In genomic region chr7:45328841-45329475, GRCm38 (mm10) we compare ENCODE assay signal across 23 mouse cellular contexts. TPM values are rescaled to one million over a fixed set of nuclear protein-coding genes. Genes with fewer than 3 reads are reported as not detected.
DNase-seq lines count a peak whose midpoint lies in the region; ATAC-seq lines count a peak whose summit lies in the region.
"Had no signal": no experiment of that assay in that cellular context is flagged by ENCODE, and none has a peak within 500 bp of the region (broad histone marks: within the 10 kb centered on the region; RNA-seq: fewer than 3 reads in every experiment).

No protein-coding gene starts in this region.

- H3K4me3 ChIP-seq in embryonic facial prominence, embryonic 13.5 days: no peak overlapping the region
- no peak overlapping the region for H3K4me3 ChIP-seq in embryonic facial prominence, embryonic 10.5 days
- no peak overlapping the region for H3K4me3 ChIP-seq in heart, embryonic 11.5 days (ENCODE audit: low read depth, low read length)
- H3K4me3 ChIP-seq in heart, embryonic 13.5 days: no peak overlapping the region
- H3K4me3 ChIP-seq: liver, embryonic 13.5 days; lung, embryonic 15.5 days had no signal

- peak overlapping the region; percentile 23; the same call in 1 of the 2 replicates for H3K27ac ChIP-seq in embryonic facial prominence, embryonic 13.5 days
- H3K27ac ChIP-seq in embryonic facial prominence, embryonic 10.5 days (replicated peaks): no peak overlapping the region
- H3K27ac ChIP-seq in heart, embryonic 11.5 days (ENCODE audit: low read depth, low read length): peak overlapping the region; percentile 85
- peak overlapping the region; percentile 92 for H3K27ac ChIP-seq in heart, embryonic 13.5 days (replicated peaks)
- H3K27ac ChIP-seq: liver, embryonic 13.5 days; lung, embryonic 15.5 days had no signal

- no peaks in the 10 kb centered on the region for H3K27me3 ChIP-seq in embryonic facial prominence, embryonic 13.5 days
- peaks cover 9% of the 10 kb centered on the region for H3K27me3 ChIP-seq in embryonic facial prominence, embryonic 10.5 days (replicated peaks; ENCODE audit: low read depth, poor library complexity, severe bottlenecking)
- H3K27me3 ChIP-seq in heart, embryonic 11.5 days (ENCODE audit: control insufficient read depth, insufficient read depth, low read length): no peaks in the 10 kb centered on the region
- H3K27me3 ChIP-seq in heart, embryonic 13.5 days (replicated peaks): no peaks in the 10 kb centered on the region
- H3K27me3 ChIP-seq: lung, embryonic 15.5 days had no signal

- 76% methylated on average over 13 of the region's 13 CpGs for WGBS in embryonic facial prominence, embryonic 13.5 days
- 83% methylated on average over 13 of the region's 13 CpGs for WGBS in embryonic facial prominence, embryonic 10.5 days
- 64% methylated on average over 13 of the region's 13 CpGs for WGBS in heart, embryonic 11.5 days (ENCODE audit: insufficient replicate concordance)
- 52% methylated on average over 13 of the region's 13 CpGs for WGBS in heart, embryonic 13.5 days

- ATAC-seq in embryonic facial prominence, embryonic 13.5 days (ENCODE audit: insufficient number of reproducible peaks, insufficient read depth, low FRiP score, low TSS enrichment, low read depth): no peak
- no peak for ATAC-seq in heart, embryonic 11.5 days (replicated peaks; ENCODE audit: insufficient number of reproducible peaks, low FRiP score, low TSS enrichment)
- no peak for ATAC-seq in heart, embryonic 13.5 days (ENCODE audit: extremely low read depth, insufficient number of reproducible peaks, low FRiP score, low TSS enrichment)
- ATAC-seq: CD4-positive, CD25-positive, alpha-beta regulatory T cell, adult 4 months; forebrain, embryonic 14.5 days had no signal

- no peak overlapping the region for H3K4me2 ChIP-seq in embryonic facial prominence, embryonic 13.5 days
- peak overlapping the region; percentile 8; the same call in 1 of the 2 replicates for H3K4me2 ChIP-seq in heart, embryonic 11.5 days
- peak overlapping the region; percentile 18; the same call in 1 of the 2 replicates for H3K4me2 ChIP-seq in heart, embryonic 13.5 days
- H3K4me2 ChIP-seq: liver, embryonic 13.5 days; lung, embryonic 15.5 days had no signal

- no peak for DNase-seq in embryonic facial prominence, embryonic 10.5 days (ENCODE audit: low spot score)
- DNase-seq in heart, postnatal 36 days: no peak
- DNase-seq in skeletal muscle tissue, adult 2 months (ENCODE audit: low read depth, low spot score): peak; percentile 49
- no peak for DNase-seq in embryo, embryonic 10 days (ENCODE audit: low spot score)
- DNase-seq in kidney, postnatal 36 days: no peak
- DNase-seq: cerebellum, adult 9-11 months; kidney, adult 9 months; liver, embryonic 13.5 days; midbrain, embryonic 14.5 days; retina, postnatal 1 day had no signal

- peaks cover 39% of the 10 kb centered on the region for H3K36me3 ChIP-seq in embryonic facial prominence, embryonic 13.5 days
- H3K36me3 ChIP-seq in embryonic facial prominence, embryonic 10.5 days (replicated peaks): peaks cover 22% of the 10 kb centered on the region
- H3K36me3 ChIP-seq in heart, embryonic 11.5 days (ENCODE audit: control insufficient read depth, insufficient read depth, low read length): peaks cover 13% of the 10 kb centered on the region
- H3K36me3 ChIP-seq in heart, embryonic 13.5 days: peaks cover 36% of the 10 kb centered on the region
- H3K36me3 ChIP-seq: G1E; liver, embryonic 13.5 days had no signal

- intact Hi-C loops in heart, postnatal 36 days (cut with DNase I): no loop called here

- H3K9me3 ChIP-seq in embryonic facial prominence, embryonic 13.5 days: 0 out of 2 replicates have a peak, but pooled peaks cover 3% of the 10 kb centered on the region
- H3K9me3 ChIP-seq in embryonic facial prominence, embryonic 10.5 days: peaks cover 2% of the 10 kb centered on the region; the same call in 1 of the 2 replicates
- no peaks in the 10 kb centered on the region for H3K9me3 ChIP-seq in heart, embryonic 11.5 days (replicated peaks; ENCODE audit: control insufficient read depth, low read length)
- H3K9me3 ChIP-seq in heart, embryonic 13.5 days: peaks cover 3% of the 10 kb centered on the region; the same call in 1 of the 2 replicates
- H3K9me3 ChIP-seq: liver, embryonic 13.5 days; lung, embryonic 15.5 days had no signal

- no peak overlapping the region for H3K9ac ChIP-seq in embryonic facial prominence, embryonic 13.5 days
- peak overlapping the region; percentile 34; the same call in 1 of the 2 replicates for H3K9ac ChIP-seq in heart, embryonic 11.5 days (ENCODE audit: low read depth, low read length)
- peak overlapping the region; percentile 67 for H3K9ac ChIP-seq in heart, embryonic 13.5 days
- H3K9ac ChIP-seq: liver, embryonic 13.5 days; lung, embryonic 15.5 days had no signal

- peaks cover 19% of the 10 kb centered on the region for H3K4me1 ChIP-seq in embryonic facial prominence, embryonic 13.5 days
- peaks cover 19% of the 10 kb centered on the region for H3K4me1 ChIP-seq in embryonic facial prominence, embryonic 10.5 days
- peaks cover 16% of the 10 kb centered on the region for H3K4me1 ChIP-seq in heart, embryonic 11.5 days (ENCODE audit: control insufficient read depth, insufficient read depth, low read length)
- H3K4me1 ChIP-seq in heart, embryonic 13.5 days: peaks cover 41% of the 10 kb centered on the region

RNA-seq across cellular contexts. Expression of gene Trpm4, which starts 4.6 kb away (rescaled TPM):
- polyA plus RNA-seq in embryonic facial prominence, embryonic 13.5 days (2015; fragmentation: Nextera tagmentation; extraction: Ambion mirVana): 17.8 and 23.8 TPM in 2 replicates
- 10.6 and 11.3 TPM in 2 replicates for polyA plus RNA-seq in embryonic facial prominence, embryonic 10.5 days (2016; fragmentation: Nextera tagmentation; extraction: Ambion mirVana)
- 7.0 and 9.8 TPM in 2 replicates for polyA plus RNA-seq in heart, embryonic 11.5 days (2014; fragmentation: Nextera tagmentation; extraction: Ambion mirVana)
- 10 to 100 TPM; 24.6 to 27.4 TPM for total RNA-seq in heart, postnatal 36 days (2021)
- 12.7 and 13.5 TPM in 2 replicates for polyA plus RNA-seq in heart, embryonic 13.5 days (2015; fragmentation: Nextera tagmentation; extraction: Ambion mirVana)

RNA-seq across cellular contexts. Expression of gene Hrc, which starts 6.1 kb away (rescaled TPM):
- polyA plus RNA-seq in embryonic facial prominence, embryonic 13.5 days (2015; fragmentation: Nextera tagmentation; extraction: Ambion mirVana): 2.2 and 2.9 TPM in 2 replicates
- 0.31 and 0.64 TPM in 2 replicates for polyA plus RNA-seq in embryonic facial prominence, embryonic 10.5 days (2016; fragmentation: Nextera tagmentation; extraction: Ambion mirVana)
- 24.3 and 30.1 TPM in 2 replicates for polyA plus RNA-seq in heart, embryonic 11.5 days (2014; fragmentation: Nextera tagmentation; extraction: Ambion mirVana)
- total RNA-seq in heart, postnatal 36 days (2021): 100 to 1,000 TPM; 842 to 873 TPM
- 24.2 and 27.7 TPM in 2 replicates for polyA plus RNA-seq in heart, embryonic 13.5 days (2015; fragmentation: Nextera tagmentation; extraction: Ambion mirVana)
- total RNA-seq: hematopoietic stem cell, adult 5-6 weeks had no signal
- polyA plus RNA-seq: CD4-positive, CD25-positive, alpha-beta regulatory T cell, adult 4 months; G1E; midbrain, embryonic 14.5 days had no signal

RNA-seq across cellular contexts. Expression of gene Ppfia3, which starts 37.9 kb away (rescaled TPM):
- 6.6 and 8.2 TPM in 2 replicates for polyA plus RNA-seq in embryonic facial prominence, embryonic 13.5 days (2015; fragmentation: Nextera tagmentation; extraction: Ambion mirVana)
- 5.8 and 7.1 TPM in 2 replicates for polyA plus RNA-seq in embryonic facial prominence, embryonic 10.5 days (2016; fragmentation: Nextera tagmentation; extraction: Ambion mirVana)
- polyA plus RNA-seq in heart, embryonic 11.5 days (2014; fragmentation: Nextera tagmentation; extraction: Ambion mirVana): 2.0 and 3.7 TPM in 2 replicates
- total RNA-seq in heart, postnatal 36 days (2021): not detected
- polyA plus RNA-seq in heart, embryonic 13.5 days (2015; fragmentation: Nextera tagmentation; extraction: Ambion mirVana): 2.3 and 2.9 TPM in 2 replicates
- total RNA-seq: hematopoietic stem cell, adult 5-6 weeks had no signal
- polyA plus RNA-seq: CD4-positive, CD25-positive, alpha-beta regulatory T cell, adult 4 months had no signal

RNA-seq across cellular contexts. Expression of gene Lin7b, which starts 41.4 kb away (rescaled TPM):
- 1.6 and 2.7 TPM in 2 replicates for polyA plus RNA-seq in embryonic facial prominence, embryonic 13.5 days (2015; fragmentation: Nextera tagmentation; extraction: Ambion mirVana)
- 0.24 and 1.2 TPM in 2 replicates for polyA plus RNA-seq in embryonic facial prominence, embryonic 10.5 days (2016; fragmentation: Nextera tagmentation; extraction: Ambion mirVana)
- polyA plus RNA-seq in heart, embryonic 11.5 days (2014; fragmentation: Nextera tagmentation; extraction: Ambion mirVana): 1.6 and 1.7 TPM in 2 replicates
- total RNA-seq in heart, postnatal 36 days (2021): 1 to 10 TPM; 1.3 to 1.7 TPM
- 1.0 and 1.2 TPM in 2 replicates for polyA plus RNA-seq in heart, embryonic 13.5 days (2015; fragmentation: Nextera tagmentation; extraction: Ambion mirVana)
- total RNA-seq: gastrocnemius, adult 18-20 months had no signal
- polyA plus RNA-seq: CD4-positive, CD25-positive, alpha-beta regulatory T cell, adult 4 months; liver, embryonic 13.5 days had no signal

RNA-seq across cellular contexts. Expression of gene Slc6a21, which starts 51.6 kb away (rescaled TPM):
- polyA plus RNA-seq in embryonic facial prominence, embryonic 13.5 days (2015; fragmentation: Nextera tagmentation; extraction: Ambion mirVana): not detected in 2 replicates
- not detected in 2 replicates for polyA plus RNA-seq in embryonic facial prominence, embryonic 10.5 days (2016; fragmentation: Nextera tagmentation; extraction: Ambion mirVana)
- polyA plus RNA-seq in heart, embryonic 11.5 days (2014; fragmentation: Nextera tagmentation; extraction: Ambion mirVana): not detected in 2 replicates
- not detected for total RNA-seq in heart, postnatal 36 days (2021)
- not detected in 2 replicates for polyA plus RNA-seq in heart, embryonic 13.5 days (2015; fragmentation: Nextera tagmentation; extraction: Ambion mirVana)
- total RNA-seq: adrenal gland, postnatal 4 days; gastrocnemius, adult 18-20 months; hematopoietic stem cell, adult 5-6 weeks; layer of hippocampus, postnatal 25 days; left cerebral cortex, postnatal 36 days had no signal
- polyA plus RNA-seq: CD4-positive, CD25-positive, alpha-beta regulatory T cell, adult 4 months; forebrain, embryonic 14.5 days; G1E; large intestine, adult 2 months; liver, embryonic 13.5 days; midbrain, embryonic 14.5 days had no signal
